Mouse (Mus musculus): ENCODE data around the gene Cds1. TPM values are rescaled to one million over a fixed set of nuclear protein-coding genes. Genes with fewer than 3 reads are reported as not detected.
"Not testable (repeated sequence)": the region's sequence is repeated elsewhere in the genome, so short reads cannot be mapped to it uniquely, and the experiment has no call there.

Cds1 gene
- total RNA-seq, 4 experiments from 2014 or later: 4.2 to 8.9 (median 5.6) TPM

DNA sequence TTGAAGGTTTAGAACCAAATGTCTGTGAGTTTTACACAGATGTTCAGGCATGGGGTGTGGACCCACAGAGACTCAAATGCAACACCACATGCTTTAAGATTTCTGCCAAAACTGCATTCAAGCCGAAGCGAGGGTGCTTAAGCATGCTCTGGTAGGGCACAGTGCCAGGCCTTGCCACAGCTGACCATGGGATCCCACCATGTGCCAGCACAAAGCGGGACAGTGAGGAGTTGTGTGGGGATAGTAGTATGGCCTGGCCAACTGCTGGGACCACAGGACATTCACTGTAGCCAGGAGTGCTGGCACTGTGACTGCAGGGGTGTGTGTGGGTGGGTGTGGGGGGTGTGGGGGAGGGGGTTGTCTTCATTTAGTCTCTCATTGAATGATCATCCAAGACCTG, 64.0 kb downstream of the Cds1 start:
- no peak for DNase-seq

DNA sequence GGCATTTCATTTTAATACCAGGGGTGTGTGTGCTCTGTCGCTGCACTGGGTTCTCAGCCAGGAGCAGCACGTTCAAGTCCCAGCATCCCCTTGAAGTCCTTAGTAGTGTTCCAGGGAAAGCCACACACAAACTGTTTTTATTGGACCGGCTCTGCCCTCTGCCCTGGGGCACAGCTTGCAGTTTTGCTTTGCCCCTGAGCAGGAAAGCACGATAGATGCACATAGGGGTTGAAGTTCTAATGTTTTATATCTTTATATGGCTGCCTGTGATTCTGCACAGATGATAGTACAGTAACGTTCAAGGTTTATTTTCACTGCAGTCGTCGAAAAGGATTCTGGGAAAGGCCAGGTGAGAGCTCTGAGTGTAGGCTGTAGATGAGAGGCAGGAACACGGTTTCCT, 65.2 kb downstream of the Cds1 start:
- DNase-seq: no peak

DNA sequence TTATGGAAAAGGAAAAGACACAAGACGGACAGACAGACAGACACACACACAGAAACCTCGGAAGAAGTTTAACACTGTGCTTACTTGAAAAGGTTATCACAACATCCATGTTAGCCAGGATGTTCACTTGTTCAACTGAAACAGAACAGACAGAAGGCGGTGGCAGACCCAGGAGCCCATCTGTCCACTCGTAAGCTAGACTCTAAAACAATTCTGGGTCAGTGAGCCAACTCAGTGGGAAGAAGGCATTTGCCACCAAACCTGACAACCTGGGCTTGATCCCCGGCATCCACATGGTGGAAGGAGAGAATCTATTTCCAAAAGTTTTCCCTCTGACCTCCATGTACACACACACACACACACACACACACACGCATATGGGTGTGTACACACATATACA, 67.1 kb downstream of the Cds1 start:
- no peak for DNase-seq

DNA sequence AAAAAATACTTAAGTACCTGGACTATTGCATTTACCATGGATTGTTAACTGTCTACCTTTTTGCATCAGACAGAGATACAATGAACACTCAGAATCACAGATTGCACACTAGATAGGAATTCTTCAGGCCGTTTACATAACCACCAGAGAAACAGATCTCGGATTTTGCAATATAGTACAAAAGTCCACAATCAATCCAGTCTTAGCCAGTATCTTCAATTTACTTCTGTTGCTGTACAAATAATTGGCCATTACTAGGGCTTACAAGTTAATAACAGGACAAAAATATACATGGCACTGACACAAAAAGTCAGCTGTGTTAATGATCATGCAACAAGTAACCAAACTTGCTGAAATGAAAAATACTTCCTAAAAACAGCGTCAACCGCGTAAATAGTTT, 68.1 kb downstream of the Cds1 start:
- DNase-seq: no peak

DNA sequence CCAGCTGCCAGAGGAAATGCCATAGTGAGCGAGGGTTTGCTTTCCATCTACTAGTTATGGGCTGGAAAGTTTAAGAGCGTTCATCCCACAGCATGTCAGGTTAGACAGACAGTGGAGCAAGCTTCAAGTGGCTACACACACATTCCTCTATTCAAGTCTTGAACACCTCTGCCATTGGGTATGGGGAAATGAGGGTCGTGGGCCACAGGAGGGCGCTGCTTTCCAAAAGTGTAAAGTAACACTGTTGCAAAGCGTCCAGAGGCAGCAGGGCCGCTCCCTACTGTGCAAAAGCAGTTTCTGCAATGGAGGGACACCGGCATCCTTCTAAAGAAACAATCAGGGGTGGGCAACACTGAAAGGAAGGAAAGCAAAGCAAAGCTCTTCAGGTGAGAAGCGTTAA, 68.9 kb downstream of the Cds1 start:
- DNase-seq: no peak

DNA sequence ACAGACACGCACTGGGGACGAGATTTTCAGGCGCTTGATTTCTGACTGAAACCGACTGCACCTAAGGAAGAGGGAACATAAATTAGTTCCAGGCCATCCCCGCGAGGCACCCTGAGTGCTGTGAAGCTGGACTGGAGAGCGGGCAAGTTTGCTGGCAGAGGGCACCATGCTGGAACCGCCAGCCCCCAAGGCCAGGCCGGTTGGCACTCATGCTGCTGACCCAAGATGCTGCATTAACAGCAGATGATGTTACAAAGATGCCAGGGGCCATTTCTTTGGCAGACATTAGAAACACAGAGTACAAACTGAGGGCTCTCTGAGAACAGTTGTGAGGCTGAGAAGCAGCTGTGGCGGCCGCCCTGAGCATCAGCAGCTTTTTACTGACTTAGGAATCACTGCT, 71.3 kb downstream of the Cds1 start:
- DNase-seq: no peak

DNA sequence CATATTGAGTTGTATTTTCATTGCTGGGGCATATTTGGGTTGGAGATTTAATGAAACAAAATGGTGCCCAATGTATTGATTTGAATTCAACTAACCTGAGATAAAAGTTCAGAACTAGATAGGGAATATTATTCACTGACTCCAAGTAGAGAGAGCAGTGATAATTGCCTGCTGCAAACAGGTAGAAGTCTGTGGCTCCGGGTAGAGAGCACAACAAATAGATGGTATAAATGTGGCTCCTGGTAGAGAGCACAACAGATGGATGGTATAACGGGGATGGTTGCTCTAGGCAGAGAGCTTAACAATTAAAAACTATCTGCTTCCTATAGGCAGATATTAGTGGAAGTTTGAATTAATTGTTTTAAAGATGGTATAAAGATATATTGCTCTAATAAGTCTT, 72.7 kb downstream of the Cds1 start:
- not testable (repeated sequence) for DNase-seq

DNA sequence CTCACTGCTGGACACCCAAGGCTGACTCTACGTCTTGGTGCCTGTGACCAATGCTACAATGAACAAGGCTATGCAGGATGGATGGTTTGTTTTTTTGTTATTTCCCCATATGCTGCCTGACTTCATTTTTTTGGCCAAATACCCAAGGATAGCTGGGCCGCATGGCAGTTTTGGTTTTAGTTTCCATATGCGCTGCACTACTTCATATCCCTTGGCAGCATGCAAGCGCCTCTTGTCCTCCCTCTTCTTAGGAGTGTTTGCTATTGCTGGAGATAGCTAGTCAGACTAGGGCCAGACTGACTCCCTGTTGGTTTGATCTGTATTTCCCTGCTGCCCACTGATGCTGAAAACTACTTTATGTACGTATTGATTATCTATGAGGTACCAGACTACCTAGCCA, 75.5 kb downstream of the Cds1 start:
- DNase-seq: no peak

DNA sequence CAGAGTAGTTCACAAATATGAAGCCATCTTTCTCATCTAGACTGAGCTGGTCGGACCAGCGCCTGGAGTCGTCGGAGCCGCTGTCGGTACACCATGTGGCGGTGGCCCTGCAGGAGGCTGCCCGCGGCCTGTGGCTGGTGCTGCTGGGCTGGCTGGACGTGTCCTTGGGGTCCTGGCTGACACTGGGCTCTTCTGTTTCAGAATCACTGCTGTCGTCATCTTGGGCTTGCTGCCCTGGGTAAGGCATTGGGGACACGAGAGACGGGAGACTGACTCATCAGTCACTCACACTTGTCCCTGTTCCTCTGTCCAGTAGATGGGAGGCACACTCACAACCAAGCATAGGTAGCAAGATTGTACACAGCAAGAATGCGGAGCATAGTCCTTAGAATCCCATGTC, 80.1 kb downstream of the Cds1 start:
- DNase-seq: peak; percentile 87

DNA sequence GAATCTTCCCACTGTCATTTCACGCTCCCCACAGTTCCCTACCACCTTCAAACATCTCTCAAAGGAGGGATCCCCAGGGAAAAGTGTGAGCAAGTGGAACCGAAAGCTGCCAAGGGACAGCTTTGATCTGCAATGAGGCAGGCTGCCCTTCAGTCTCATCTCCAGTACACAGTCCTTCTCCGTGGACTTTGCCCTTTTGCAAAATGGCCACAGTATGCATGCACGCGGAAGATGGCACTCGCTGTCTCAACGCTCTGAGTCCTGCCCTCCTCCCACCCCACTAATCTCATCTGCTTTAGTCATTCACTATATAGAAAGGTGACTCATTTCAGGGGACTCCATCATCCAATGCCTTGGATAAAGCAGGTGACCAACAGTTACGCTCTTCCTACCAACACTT, 81.0 kb downstream of the Cds1 start:
- DNase-seq: no peak

DNA sequence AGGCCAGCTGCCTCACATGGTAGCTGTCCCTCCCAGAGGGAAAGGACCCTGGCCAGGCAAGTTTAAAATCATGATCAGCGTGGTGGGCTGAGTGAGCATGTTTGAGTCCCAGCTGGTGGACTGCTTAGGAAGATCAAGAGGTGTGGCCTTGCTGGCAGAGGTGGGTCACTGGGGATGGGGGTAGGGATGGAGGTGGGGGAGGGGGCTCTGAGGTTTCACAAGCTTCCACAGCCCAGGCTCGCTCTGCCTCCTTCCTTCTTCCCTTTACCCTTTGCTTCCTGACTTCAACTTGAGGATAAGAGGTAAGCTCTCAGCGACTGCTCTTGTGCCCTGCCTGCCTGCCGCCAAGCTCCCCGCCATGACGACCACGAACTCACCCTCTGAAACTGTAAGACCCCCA, 82.4 kb downstream of the Cds1 start:
- DNase-seq: no peak

DNA sequence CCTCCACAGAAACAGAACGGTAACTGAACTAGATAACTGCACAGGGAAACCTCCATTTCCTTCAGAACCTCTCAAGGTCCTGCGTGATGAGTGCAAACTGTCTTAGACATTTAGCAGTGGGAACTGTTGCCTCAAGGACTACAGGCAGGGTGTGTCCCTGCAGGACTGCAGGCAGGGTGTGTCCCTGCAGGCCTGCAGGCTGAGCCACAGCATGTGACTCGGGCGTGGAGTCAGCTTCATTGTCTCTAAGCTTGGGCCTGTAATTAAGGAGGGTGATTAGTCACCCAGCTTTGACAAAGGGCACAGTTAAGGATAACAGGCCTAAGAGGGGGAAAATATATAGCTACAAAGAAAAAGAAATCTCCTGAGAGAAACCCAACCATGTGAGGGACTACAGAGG, 82.8 kb downstream of the Cds1 start:
- DNase-seq: no peak

DNA sequence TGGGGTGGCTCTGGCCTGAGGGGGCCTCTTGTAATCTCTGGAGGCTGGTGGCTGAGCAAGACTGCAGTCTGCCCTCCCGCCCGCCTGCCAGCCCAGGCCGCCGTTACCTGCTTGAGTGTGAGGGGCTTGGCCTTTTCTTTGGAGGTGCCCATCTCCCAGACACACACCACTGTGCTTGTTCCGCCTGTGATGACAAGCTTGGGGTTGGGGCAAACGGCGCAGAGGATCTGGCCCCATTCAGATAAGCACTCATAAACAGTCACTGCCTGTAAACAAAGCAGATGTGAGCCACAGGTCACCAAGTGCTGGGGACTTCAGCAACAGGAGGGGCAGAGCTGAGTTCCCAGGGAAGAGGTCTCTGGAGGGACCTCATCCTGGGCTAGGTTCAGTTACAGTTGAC, 86.2 kb downstream of the Cds1 start:
- no peak for DNase-seq

DNA sequence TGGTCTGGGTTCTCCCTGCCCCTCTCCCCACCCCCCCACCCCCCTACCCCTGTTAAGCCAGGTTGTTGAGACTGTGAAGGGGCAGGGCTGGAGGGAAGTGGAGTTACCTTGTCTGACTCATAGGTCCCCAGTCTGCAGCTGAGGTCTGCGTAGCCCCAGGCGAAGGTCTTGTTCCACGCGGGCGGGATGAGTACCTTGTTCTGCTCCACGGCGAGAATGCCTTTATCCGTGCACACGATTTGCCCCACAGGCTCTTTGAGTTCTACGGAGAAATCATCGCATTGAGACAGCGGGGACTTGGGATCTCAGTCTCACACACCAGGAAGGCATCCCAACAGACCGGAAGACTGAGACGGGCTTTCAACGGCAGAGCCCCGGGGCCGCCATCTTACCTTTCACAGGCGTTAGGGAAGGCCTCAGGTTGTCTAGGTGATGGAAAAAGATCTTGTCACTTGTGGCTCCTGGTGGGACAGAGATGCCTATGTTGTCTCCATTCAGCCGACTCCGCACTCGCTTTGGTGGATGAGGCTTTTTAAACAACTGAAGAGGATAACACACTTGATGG, 87.3 kb downstream of the Cds1 start:
- no peak for DNase-seq

DNA sequence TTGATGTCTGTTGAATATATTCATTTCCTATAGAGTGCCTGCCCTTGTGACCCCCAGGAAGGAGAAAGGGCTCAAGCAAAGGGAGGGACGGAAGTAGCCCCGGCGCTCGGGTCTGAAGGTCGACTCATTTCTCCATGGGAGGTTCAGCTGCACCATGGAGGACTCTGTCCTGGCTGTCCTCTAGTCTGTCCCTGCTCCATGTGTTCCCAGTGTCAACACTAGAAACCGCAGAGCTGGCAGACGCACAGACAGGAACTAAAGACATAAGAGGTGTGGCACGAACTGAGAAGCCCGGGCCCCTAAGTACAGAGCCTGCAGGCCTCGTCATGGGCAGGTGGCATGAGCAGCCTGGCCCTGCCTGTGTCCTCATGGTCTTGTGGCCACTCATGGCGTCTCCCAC, 89.2 kb downstream of the Cds1 start:
- no peak for DNase-seq

DNA sequence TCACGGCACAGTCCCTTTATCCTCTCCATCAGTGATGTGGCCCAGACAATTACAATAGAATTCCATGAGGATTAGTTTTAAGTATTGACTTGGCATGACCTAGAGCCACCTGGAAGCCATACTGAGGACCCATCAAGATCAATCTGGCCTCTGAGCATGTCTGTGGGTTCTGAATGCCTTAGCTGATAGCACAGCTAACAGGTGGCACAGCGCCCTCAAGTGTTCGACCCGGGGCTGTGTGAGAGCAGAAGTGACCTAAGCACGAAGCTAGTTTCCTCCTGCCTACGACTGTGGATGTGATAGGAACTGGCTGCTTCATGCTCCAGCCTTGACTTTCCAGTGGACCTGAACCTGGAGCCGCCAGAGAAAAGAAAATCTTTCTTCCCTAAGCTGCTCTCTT, 89.7 kb downstream of the Cds1 start:
- DNase-seq: no peak

DNA sequence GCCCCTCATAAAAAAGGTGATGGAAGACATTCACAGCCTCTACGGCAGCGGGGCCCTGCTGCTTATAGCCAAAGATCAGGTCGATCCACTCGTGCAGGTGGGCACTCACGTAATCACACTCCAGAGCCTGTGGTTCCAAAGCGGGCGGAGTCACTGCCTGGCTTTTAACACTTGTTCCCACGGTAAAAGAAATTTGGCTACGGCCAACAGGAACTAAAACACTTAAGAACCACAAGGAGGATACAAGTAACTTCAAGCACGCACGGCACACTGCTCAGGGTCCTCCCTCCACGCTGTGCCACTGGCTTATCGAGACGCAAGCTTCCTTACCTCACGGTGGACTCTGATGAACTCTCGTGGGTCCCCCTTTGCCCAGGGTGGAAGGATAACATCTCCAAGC, 90.5 kb downstream of the Cds1 start:
- no peak for DNase-seq

DNA sequence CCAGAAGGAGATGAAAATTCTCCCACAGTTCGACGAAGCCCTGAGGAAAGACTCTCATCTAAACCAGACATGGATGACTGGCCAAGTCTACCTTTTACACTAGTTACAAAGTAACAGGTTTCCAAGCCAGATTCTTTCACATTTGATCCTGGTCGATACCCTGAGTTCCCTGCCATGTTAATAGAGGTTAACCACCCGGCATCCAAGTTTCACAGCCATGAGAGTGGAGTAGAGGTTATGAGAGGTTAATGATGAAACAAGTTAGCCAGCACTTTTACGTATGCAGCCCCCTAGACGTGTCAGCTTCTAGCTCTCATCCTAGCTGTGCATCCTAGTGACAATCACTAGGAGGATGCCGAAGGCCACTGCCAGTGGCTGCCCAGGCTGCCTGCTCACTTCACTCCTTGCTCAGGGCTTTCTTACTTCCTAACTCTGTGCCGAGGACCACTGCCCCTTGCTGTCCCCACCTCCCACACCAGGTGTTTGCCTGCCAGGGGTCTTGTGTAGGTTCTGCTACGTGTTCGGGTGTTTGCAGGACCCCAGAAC, 94.0 kb downstream of the Cds1 start:
- DNase-seq: no peak

DNA sequence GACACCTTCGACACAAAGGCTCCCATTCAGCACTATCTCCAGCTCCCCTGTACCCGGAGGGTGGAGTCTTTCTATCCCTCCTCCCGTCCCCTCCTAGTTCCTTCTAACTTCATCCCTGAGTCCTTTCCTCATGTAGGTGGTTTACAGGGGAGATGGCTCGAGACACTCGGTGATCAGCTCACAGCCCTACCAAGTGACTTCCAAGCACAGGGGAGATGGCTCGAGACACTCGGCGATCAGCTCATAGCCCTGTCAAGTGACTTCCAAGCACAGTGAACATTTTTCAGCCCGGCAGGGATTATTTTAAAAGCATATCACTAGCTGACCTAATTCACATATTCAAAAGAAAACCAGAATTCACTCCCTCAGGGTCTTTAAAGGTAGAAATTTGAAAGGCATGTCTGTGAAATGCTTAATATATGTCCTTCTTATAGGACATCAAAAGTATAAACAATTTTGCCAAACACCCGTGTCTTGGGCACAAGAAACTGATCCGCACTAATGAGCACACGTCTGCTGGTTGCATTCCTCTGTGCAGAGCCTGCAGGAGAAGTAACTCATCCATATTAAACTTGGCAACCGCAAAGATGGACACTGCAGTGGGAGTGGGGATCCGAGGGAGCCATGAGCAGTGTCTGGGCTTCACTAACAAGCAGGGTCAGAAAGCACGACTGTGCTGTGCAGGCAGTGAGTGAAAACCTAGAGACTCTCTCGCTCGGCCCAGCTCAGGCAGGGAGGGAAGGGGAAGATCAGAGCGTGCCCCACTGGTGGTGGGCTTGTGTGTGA, 97.0 kb downstream of the Cds1 start:
- DNase-seq: no peak

DNA sequence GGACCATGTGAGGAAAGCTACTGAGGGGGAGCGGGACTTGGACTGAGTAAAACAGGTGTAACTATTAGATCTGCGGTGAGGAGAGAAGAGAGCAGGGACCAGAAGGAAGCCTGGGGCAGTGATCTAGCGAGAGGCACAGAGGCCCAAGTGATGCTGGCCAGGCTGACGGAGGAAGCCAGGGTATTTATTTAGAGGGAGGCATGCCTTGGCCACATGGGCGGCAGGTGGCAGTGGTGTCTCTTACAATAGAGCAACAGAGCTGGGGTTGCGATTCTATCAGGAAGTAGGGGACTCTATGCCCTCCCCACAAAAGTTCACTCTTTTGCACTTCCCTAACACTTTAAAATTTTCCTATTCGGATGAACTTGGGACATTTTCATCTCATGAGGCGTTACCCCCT, 97.7 kb downstream of the Cds1 start:
- no peak for DNase-seq

DNA sequence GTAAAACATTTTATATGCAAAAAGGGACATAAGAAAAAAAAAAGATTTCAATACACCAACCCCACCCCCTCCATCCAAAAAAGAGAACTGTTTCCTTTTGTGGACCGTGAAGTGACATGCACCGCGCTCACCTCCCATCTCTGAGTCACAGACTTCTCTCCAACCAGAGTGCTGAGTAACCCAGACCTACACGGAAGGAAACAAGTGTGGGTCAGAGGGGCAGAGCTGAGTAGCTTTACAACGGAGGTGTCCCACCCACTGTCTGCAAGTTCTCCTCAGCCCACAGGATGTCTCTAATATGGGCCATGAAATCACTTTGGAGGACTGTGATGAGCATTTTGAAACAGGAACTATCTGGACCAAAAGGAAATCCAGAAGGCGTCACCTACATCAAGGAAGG, 99.0 kb downstream of the Cds1 start:
- no peak for DNase-seq

DNA sequence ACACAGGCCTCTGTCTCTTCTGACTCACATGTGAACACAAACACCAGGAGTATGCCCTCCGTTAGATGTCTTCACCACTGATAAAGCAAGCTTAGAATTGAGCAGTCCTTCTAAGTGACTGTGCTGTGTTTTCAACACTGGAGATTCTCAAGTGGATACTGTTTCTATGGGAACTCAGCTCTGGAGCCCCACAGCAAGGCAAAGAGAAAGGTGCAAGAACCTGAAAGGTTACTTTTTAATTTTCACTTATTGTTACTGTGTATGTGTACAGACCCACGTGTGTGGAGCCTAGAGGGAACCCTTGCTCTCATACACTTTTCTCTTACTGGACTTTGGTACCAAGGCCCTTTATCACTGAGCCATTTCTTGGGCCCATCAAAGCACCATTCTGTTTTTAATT, 101.8 kb downstream of the Cds1 start:
- no peak for DNase-seq
